In genomic region chr9:27110681-27111080, GRCm38 (mm10) we compare ENCODE assay signal across 13 mouse cellular contexts. TPM values are rescaled to one million over a fixed set of nuclear protein-coding genes. Genes with fewer than 3 reads are reported as not detected.
DNase-seq lines count a peak whose midpoint lies in the region; TF ChIP-seq lines count a peak whose summit lies in the region.
"Had no signal": no experiment of that assay in that cellular context is flagged by ENCODE, and none has a peak within 500 bp of the region (broad histone marks: within the 10 kb centered on the region; RNA-seq: fewer than 3 reads in every experiment).

No protein-coding gene starts in this region.

- DNase-seq in kidney, adult 2 months = peak; percentile 25
- DNase-seq in kidney, postnatal 36 days = no peak
- peak; percentile 80 for DNase-seq in brain, adult 2 months (ENCODE audit: low read depth, low spot score)
- DNase-seq in heart, adult 2 months = peak; percentile 44 to 60
- peak; percentile 35 to 61 for DNase-seq in left cerebral cortex, adult 9 months (ENCODE audit: low spot score in 2 of 2)
- DNase-seq in cerebellum, adult 8-10 months = no peak
- DNase-seq in natural killer cell, adult 2 months (ENCODE audit: low spot score in 2 of 2) = no peak
- DNase-seq in layer of hippocampus, postnatal 10 days (ENCODE audit: low spot score in 2 of 2) = no peak
- DNase-seq: cerebellum, adult 11-12 months; retina, postnatal 1 day; thymus, postnatal 36 days had no signal

- no peak overlapping the region for H3K4me3 ChIP-seq in kidney, adult 2 months (ENCODE audit: insufficient read depth, low read depth, low read length)
- H3K4me3 ChIP-seq in heart, adult 2 months = peak overlapping the region; percentile 1; the same call in 1 of the 2 replicates
- H3K4me3 ChIP-seq: hindbrain, embryonic 12.5 days; liver, embryonic 15.5 days had no signal

- no peak for TF ChIP-seq EP300 in heart, adult 2 months (IDR thresholded peaks at IDR 0.05; ENCODE audit: insufficient read depth, low read depth, low read length)

- H3K79me2 ChIP-seq in heart, adult 2 months (replicated peaks; ENCODE audit: control insufficient read depth, insufficient read depth, low read length) = no peaks in the 10 kb centered on the region

- intact Hi-C loops in heart, adult 2 months (cut with DNase I) = no loop called here

- H3K27ac ChIP-seq in kidney, adult 2 months (ENCODE audit: insufficient read depth, low read depth, low read length) = peak overlapping the region; percentile 43
- H3K27ac ChIP-seq in heart, adult 2 months = peak overlapping the region; percentile 94
- H3K27ac ChIP-seq: hindbrain, embryonic 12.5 days; liver, embryonic 15.5 days had no signal

- TF ChIP-seq CTCF in kidney, adult 2 months (conservative IDR thresholded peaks at IDR 0.05; ENCODE audit: insufficient read depth, insufficient read length, low read depth, low read length) = no peak
- TF ChIP-seq CTCF in heart, adult 2 months (IDR thresholded peaks at IDR 0.05) = no peak

- 55% methylated on average over 5 of the region's 5 CpGs for WGBS in kidney, adult 2 months
- 6% methylated on average over 5 of the region's 5 CpGs for WGBS in heart, adult 2 months

- no peaks in the 10 kb centered on the region for H3K4me1 ChIP-seq in kidney, adult 2 months (ENCODE audit: control insufficient read depth, insufficient read depth, low read length)
- H3K4me1 ChIP-seq in heart, adult 2 months (ENCODE audit: control insufficient read depth, insufficient read depth, low read length) = peaks cover 24% of the 10 kb centered on the region

- peak overlapping the region; percentile 46; the same call in 1 of the 2 replicates for H3K9ac ChIP-seq in heart, adult 2 months (ENCODE audit: low read depth, low read length)
- H3K9ac ChIP-seq: hindbrain, embryonic 12.5 days; liver, embryonic 15.5 days had no signal

- no peaks in the 10 kb centered on the region for H3K27me3 ChIP-seq in kidney, adult 2 months (replicated peaks; ENCODE audit: control insufficient read depth, insufficient read depth, low read length)
- H3K27me3 ChIP-seq in heart, adult 2 months (ENCODE audit: control insufficient read depth, insufficient read depth, low read length) = no peaks in the 10 kb centered on the region
- H3K27me3 ChIP-seq: hindbrain, embryonic 12.5 days; liver, embryonic 15.5 days had no signal

- no peaks in the 10 kb centered on the region for H3K36me3 ChIP-seq in kidney, adult 2 months (ENCODE audit: control insufficient read depth, insufficient read depth, low read length)
- H3K36me3 ChIP-seq in heart, adult 2 months (ENCODE audit: control insufficient read depth, insufficient read depth, low read length) = peaks cover 6% of the 10 kb centered on the region
- H3K36me3 ChIP-seq: hindbrain, embryonic 12.5 days; liver, embryonic 15.5 days had no signal

- TF ChIP-seq POLR2A in kidney, adult 2 months (IDR thresholded peaks at IDR 0.05; ENCODE audit: low read depth, low read length) = no peak
- peak; percentile 40; the same call in 1 of the 2 replicates for TF ChIP-seq POLR2A in heart, adult 2 months (IDR thresholded peaks at IDR 0.05; ENCODE audit: insufficient read depth, low read depth, low read length)

RNA-seq across cellular contexts. Expression of gene Jam3, which starts 44.5 kb away (rescaled TPM):
- 35.5 and 37.1 TPM in 2 replicates for polyA plus RNA-seq in kidney, adult 2 months (2012; rRNA removed)
- 10 to 100 TPM; 14.1 to 14.2 TPM for total RNA-seq in heart, adult 2 months (2021)
- polyA plus RNA-seq in heart, adult 2 months (2012; rRNA removed) = 18.9 and 30.5 TPM in 2 replicates
- 10 to 100 TPM; 24.3 to 26.5 TPM for total RNA-seq in layer of hippocampus, postnatal 10 days (2021)

Comparison
In these comparisons a context has a peak if more than half of its experiments do, and no peak if none do; other contexts are left out.
1. DNase-seq: peak in kidney, adult 2 months (single experiment), brain, adult 2 months (single experiment), heart, adult 2 months (2 of 2) and left cerebral cortex, adult 9 months (2 of 2); none in kidney, postnatal 36 days (0 of 2), cerebellum, adult 8-10 months (single experiment), natural killer cell, adult 2 months (0 of 2) and layer of hippocampus, postnatal 10 days (0 of 2).